Mouse (Mus musculus) lung, embryonic 16.5 days (tissue): ENCODE data around the gene Creb5. TPM values are rescaled to one million over a fixed set of nuclear protein-coding genes. Genes with fewer than 3 reads are reported as not detected.
A peak's percentile ranks its signal among the peaks of the same experiment; 100 is the strongest.

Experiments
- ATAC-seq: fragments of 200-750 bp; cut with Nextera tagmentation; 2 replicates; pipeline ENCODE4 v1.8.0; 2017; ENCODE audit warnings: low read depth, mild to moderate bottlenecking, moderate library complexity
- H3K27ac ChIP-seq: fragments of 300-500 bp; sonication (generic); 2 replicates; pipeline ENCODE4 v1.5.1; 2014; ENCODE audit warnings: mild to moderate bottlenecking, control low read depth, low read length
- H3K27me3 ChIP-seq: fragments of 300-500 bp; sonication (generic); 2 replicates; pipeline ENCODE4 v1.6.1; 2014; ENCODE audit warnings: low read depth, low read length, mixed read lengths; ENCODE audit not compliant: control insufficient read depth, insufficient read depth
- H3K36me3 ChIP-seq: fragments of 300-500 bp; sonication (generic); 2 replicates; pipeline ENCODE4 v1.6.1; 2014; ENCODE audit warnings: low read length; ENCODE audit not compliant: control insufficient read depth, insufficient read depth
- H3K4me1 ChIP-seq: fragments of 300-500 bp; sonication (generic); replicated peaks from 2 replicates; pipeline ENCODE4 v1.6.1; 2014; ENCODE audit warnings: low read length, mixed read lengths; ENCODE audit not compliant: control insufficient read depth, insufficient read depth
- H3K4me2 ChIP-seq: fragments of 300-500 bp; sonication (generic); 2 replicates; pipeline ENCODE4 v1.6.1; 2014; ENCODE audit warnings: low read depth, low read length, control low read depth
- H3K4me3 ChIP-seq: fragments of 300-500 bp; sonication (generic); 2 replicates; pipeline ENCODE4 v1.5.1; 2014; ENCODE audit warnings: mild to moderate bottlenecking, low read length, control low read depth
- H3K9ac ChIP-seq: fragments of 300-500 bp; sonication (generic); 2 replicates; pipeline ENCODE4 v1.6.1; 2014; ENCODE audit warnings: low read length, control low read depth
- H3K9me3 ChIP-seq: fragments of 300-500 bp; sonication (generic); 2 replicates; pipeline ENCODE4 v1.6.1; 2016; ENCODE audit warnings: low read length; ENCODE audit not compliant: control insufficient read depth
- WGBS: fragments of 180-500 bp; shearing (Covaris S2); extraction: QIAGEN DNeasy Blood & Tissue Kit; methylation state at CpG from one replicate; pipeline ENCODE4 v1.1.7; 2014; 5-methylcytosine and 5-hydroxymethylcytosine counted together
- polyA plus RNA-seq: library from polyadenylated mRNA; unstranded; fragments of >200 nt; fragmentation: Nextera tagmentation; extraction: Ambion mirVana; gene quantifications from 2 replicates; pipeline ENCODE4 v1.2.1, GENCODE M21; 2015

Gene Creb5
- polyA plus RNA-seq, 1 experiment from 2014 or later: 5.8 TPM

DNA sequence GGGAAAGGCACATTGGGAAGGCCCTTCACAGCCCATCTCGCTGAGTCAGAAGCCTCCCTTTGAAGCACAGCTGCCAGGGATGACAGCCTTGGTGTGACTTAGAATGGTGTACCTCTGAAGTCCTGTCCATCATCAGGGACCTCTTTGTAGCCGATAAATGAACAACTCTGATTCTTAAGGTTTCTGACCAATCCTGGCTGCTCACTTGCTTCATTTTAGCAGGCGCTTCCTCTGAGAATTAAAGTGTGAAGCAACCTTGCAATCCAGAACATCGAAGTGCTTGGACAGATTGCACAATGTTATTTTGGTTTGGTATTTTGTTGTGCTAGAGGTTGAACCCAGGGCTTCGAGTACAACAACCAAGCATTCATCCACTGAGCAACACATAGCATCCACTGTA lies 190.4 kb downstream of the Creb5 start:
- H3K4me1 ChIP-seq: no peaks in the 10 kb centered on the region
- H3K27me3 ChIP-seq: no peaks in the 10 kb centered on the region
- no peak overlapping the region for H3K27ac ChIP-seq
- H3K9ac ChIP-seq: no peak overlapping the region
- ATAC-seq: no peak
- 82% methylated on average over 5 of the region's 5 CpGs for WGBS
- no peak overlapping the region for H3K4me3 ChIP-seq
- H3K9me3 ChIP-seq: no peaks in the 10 kb centered on the region
- H3K4me2 ChIP-seq: no peak overlapping the region
- H3K36me3 ChIP-seq: no peaks in the 10 kb centered on the region

- Histone ChIP-seq H3K9me3 (no peaks in the 10 kb centered on the region), H3K4me2 (no peak overlapping the region), H3K27ac (no peak overlapping the region), H3K9ac (no peak overlapping the region), H3K4me1 (peaks cover 3% of the 10 kb centered on the region; the same call in 1 of the 2 replicates), H3K27me3 (no peaks in the 10 kb centered on the region), H3K36me3 (no peaks in the 10 kb centered on the region), H3K4me3 (no peak overlapping the region)
- ATAC-seq: no peak
- 94% methylated on average over 6 of the region's 6 CpGs for WGBS
Measured at GRCm38 (mm10) chr6:53490917-53491316, 203.8 kb downstream of the Creb5 start.

DNA sequence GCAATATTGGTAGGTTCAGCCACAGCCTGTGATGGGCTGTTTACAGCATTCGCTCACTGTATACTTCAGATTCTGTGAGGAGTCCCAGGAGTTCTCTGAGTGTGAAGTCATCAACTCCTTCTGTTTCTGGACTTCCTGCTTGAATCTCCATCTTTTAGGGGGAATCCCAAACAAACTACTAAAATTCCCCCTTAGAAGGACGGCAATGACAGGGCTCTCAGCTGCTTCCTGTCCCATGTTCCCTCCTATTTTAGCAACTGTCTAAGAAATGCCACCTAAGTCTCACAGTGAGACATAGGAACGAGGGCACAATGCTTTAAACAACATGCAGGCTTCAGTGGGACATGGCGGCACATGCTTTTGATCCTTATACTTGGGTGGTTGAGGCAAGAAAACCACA lies 204.3 kb downstream of the Creb5 start:
- 76% methylated on average over 4 of the region's 4 CpGs for WGBS

DNA sequence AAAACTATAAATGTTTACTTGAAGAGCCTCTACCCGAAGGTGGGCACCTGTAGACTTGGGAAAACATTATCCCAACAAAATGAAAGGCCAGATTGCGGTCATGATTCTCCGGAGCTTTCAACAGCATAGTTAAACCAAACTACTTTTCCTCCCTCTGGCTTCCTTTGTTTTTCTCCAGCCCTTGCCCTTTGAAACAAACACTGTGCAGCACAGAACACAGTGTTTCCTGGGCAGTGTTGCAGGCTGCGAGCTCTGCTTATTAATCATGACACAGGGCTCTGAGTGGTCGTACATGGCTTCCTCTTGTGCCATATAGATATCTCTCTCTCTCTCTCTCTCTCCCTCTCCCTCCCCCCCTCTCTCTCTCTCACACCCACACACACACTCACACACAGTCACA lies 206.8 kb downstream of the Creb5 start:
- ATAC-seq: peak; percentile 79
- no peaks in the 10 kb centered on the region for H3K9me3 ChIP-seq

More for the DNA sequence above, 204.3 kb downstream of the Creb5 start:
- ATAC-seq: no peak
- H3K9ac ChIP-seq: no peak overlapping the region
- no peaks in the 10 kb centered on the region for H3K36me3 ChIP-seq
- H3K4me1 ChIP-seq: peaks cover 5% of the 10 kb centered on the region
- no peak overlapping the region for H3K4me2 ChIP-seq
- no peaks in the 10 kb centered on the region for H3K27me3 ChIP-seq
- no peaks in the 10 kb centered on the region for H3K9me3 ChIP-seq
- no peak overlapping the region for H3K4me3 ChIP-seq
- no peak overlapping the region for H3K27ac ChIP-seq

DNA sequence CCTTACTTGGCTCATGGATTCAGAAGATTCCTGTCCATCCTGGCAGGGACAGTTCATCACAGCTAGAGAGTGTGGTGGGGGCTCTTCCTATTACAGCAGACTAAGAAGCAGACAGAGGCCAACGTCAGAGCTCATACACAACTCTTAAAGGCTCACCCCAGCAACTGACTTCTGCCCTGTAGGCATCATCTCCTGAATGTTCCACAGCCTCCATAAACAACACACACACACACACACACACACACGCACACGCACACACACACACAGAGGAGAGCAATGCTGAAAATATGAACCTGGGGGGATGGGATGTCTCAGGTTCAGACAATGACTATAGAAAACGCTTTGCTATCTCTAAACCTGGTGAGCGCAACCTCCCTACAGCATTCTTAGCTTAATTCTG lies 208.6 kb downstream of the Creb5 start:
- Histone ChIP-seq H3K36me3 (no peaks in the 10 kb centered on the region), H3K9ac (no peak overlapping the region), H3K4me2 (no peak overlapping the region), H3K4me1 (peaks cover 8% of the 10 kb centered on the region), H3K27ac (no peak overlapping the region), H3K4me3 (no peak overlapping the region), H3K27me3 (no peaks in the 10 kb centered on the region), H3K9me3 (peaks cover 2% of the 10 kb centered on the region)
- 79% methylated on average over 5 of the region's 5 CpGs for WGBS
- ATAC-seq: no peak

More for the DNA sequence above, 206.8 kb downstream of the Creb5 start:
- Histone ChIP-seq H3K4me2 (no peak overlapping the region), H3K4me1 (peaks cover 8% of the 10 kb centered on the region), H3K36me3 (no peaks in the 10 kb centered on the region), H3K9ac (no peak overlapping the region), H3K4me3 (no peak overlapping the region), H3K27ac (peak overlapping the region; percentile 67), H3K27me3 (no peaks in the 10 kb centered on the region)
- WGBS: 32% methylated on average over 5 of the region's 5 CpGs

DNA sequence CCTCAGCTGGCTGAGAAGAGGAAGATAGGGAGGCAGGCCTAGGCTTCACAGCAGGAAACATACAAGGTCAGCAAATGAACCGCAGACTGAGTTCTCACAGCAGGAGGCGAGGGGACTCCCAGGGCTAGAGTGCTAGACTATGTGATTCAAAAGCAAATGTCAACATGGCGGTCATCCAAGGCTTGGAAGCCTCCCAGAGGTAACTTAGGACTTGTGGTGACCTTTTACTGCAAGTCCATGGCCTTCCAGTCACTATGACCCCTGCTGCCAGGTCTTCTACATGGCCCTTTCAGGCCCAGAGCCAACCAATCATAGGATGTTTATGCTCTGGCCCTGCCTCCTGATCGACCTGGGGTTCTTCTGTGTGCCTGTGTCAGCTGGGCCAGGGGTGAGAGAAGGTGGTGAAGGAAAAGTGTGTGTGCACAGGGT lies 209.3 kb downstream of the Creb5 start:
- WGBS: 46% methylated on average over 4 of the region's 4 CpGs
- no peak overlapping the region for H3K9ac ChIP-seq
- ATAC-seq: peak; percentile 62
- peaks cover 8% of the 10 kb centered on the region for H3K4me1 ChIP-seq
- H3K4me3 ChIP-seq: no peak overlapping the region
- H3K9me3 ChIP-seq: peaks cover 5% of the 10 kb centered on the region
- no peak overlapping the region for H3K27ac ChIP-seq
- H3K4me2 ChIP-seq: no peak overlapping the region
- no peaks in the 10 kb centered on the region for H3K27me3 ChIP-seq
- no peaks in the 10 kb centered on the region for H3K36me3 ChIP-seq

DNA sequence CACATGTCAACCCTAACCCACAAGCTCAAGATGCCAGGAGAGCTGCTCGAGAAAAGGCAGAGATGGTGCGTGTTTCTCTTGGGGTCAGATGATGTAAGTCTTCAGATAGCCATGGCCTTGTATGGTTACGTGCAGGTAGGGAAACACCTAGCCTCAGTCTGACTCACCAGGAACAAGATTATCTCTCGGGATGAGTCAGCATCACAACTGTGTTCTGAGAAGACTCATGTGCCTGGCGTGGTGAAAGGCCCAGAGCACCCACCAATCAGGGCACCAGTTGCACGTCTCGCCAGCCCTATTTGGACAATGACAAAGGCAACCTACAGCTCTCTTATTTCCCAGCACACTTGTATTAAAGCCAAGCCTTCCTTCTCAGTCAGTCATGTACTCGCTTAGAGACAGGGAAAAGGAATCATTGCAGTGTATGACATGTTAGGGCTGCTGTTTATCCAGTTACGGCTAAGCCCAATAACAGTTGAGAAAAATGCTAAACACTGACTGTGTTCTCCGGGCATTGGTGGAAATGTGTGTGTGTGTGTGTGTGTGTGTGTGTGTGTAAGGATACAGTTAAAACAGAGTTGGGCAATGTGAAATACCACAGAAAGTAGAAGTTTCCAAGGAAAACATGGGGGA lies 210.9 kb downstream of the Creb5 start:
- no peaks in the 10 kb centered on the region for H3K27me3 ChIP-seq
- H3K27ac ChIP-seq: no peak overlapping the region
- H3K9ac ChIP-seq: no peak overlapping the region
- peaks cover 8% of the 10 kb centered on the region for H3K4me1 ChIP-seq
- peaks cover 5% of the 10 kb centered on the region for H3K9me3 ChIP-seq
- 76% methylated on average over 10 of the region's 10 CpGs for WGBS
- H3K36me3 ChIP-seq: no peaks in the 10 kb centered on the region
- peak; percentile 52; the same call in 1 of the 2 replicates for ATAC-seq
- no peak overlapping the region for H3K4me3 ChIP-seq
- H3K4me2 ChIP-seq: no peak overlapping the region

GRCm38 (mm10) chr6:53499621-53500295 lies 212.7 kb downstream of the Creb5 start:
- Histone ChIP-seq H3K27me3 (no peaks in the 10 kb centered on the region), H3K4me3 (no peak overlapping the region), H3K4me2 (no peak overlapping the region), H3K9ac (no peak overlapping the region), H3K36me3 (no peaks in the 10 kb centered on the region), H3K4me1 (peaks cover 8% of the 10 kb centered on the region), H3K27ac (no peak overlapping the region), H3K9me3 (peaks cover 5% of the 10 kb centered on the region)
- 75% methylated on average over 8 of the region's 8 CpGs for WGBS
- no peak for ATAC-seq

GRCm38 (mm10) chr6:53501236-53501635 lies 214.2 kb downstream of the Creb5 start:
- H3K4me1 ChIP-seq: peaks cover 4% of the 10 kb centered on the region
- no peak for ATAC-seq
- no peaks in the 10 kb centered on the region for H3K36me3 ChIP-seq
- WGBS: 73% methylated on average over 1 of the region's 1 CpGs
- H3K4me2 ChIP-seq: no peak overlapping the region
- no peak overlapping the region for H3K4me3 ChIP-seq
- H3K9me3 ChIP-seq: peaks cover 5% of the 10 kb centered on the region
- H3K27ac ChIP-seq: no peak overlapping the region
- H3K9ac ChIP-seq: no peak overlapping the region
- no peaks in the 10 kb centered on the region for H3K27me3 ChIP-seq
